Mouse (Mus musculus) embryo, embryonic 10.5 days (tissue): ENCODE data around the gene Tstd2.
A peak's percentile ranks its signal among the peaks of the same experiment; 100 is the strongest.

Experiments used
- DNase-seq: peaks from one replicate; pipeline ENCODE4 v3.0.0-alpha.2; 2015; ENCODE audit warnings: low spot score

Gene Tstd2

GRCm38 (mm10) chr4:46138287-46139222 is at the start of gene Tstd2, which contains the start of gene Ncbp1:
TSS of gene Tstd2 (minus strand) at chr4:46138694.
TSS of gene Ncbp1 (plus strand) at chr4:46138613.
- DNase-seq = peak; percentile 94

GRCm38 (mm10) chr4:46186466-46186865 is 48.0 kb upstream of the Tstd2 start:
- no peak for DNase-seq

GRCm38 (mm10) chr4:46185890-46186289 is 47.4 kb upstream of the Tstd2 start:
- DNase-seq = no peak

GRCm38 (mm10) chr4:46185423-46185822 is 46.9 kb upstream of the Tstd2 start:
- no peak for DNase-seq

- DNase-seq = no peak
Measured at GRCm38 (mm10) chr4:46182181-46182580, 43.7 kb upstream of the Tstd2 start.

- DNase-seq = peak; percentile 53
Measured at GRCm38 (mm10) chr4:46181168-46181567, 42.7 kb upstream of the Tstd2 start.

GRCm38 (mm10) chr4:46177496-46177895 is 39.0 kb upstream of the Tstd2 start:
- DNase-seq = no peak

GRCm38 (mm10) chr4:46177018-46177417 is 38.5 kb upstream of the Tstd2 start:
- no peak for DNase-seq

GRCm38 (mm10) chr4:46176313-46176712 is 37.8 kb upstream of the Tstd2 start:
- DNase-seq = no peak

- DNase-seq = no peak
Measured at GRCm38 (mm10) chr4:46171761-46172160, 33.3 kb upstream of the Tstd2 start.

- no peak for DNase-seq
Measured at GRCm38 (mm10) chr4:46165831-46166230, 27.3 kb upstream of the Tstd2 start.

GRCm38 (mm10) chr4:46164027-46164426 is 25.5 kb upstream of the Tstd2 start:
- no peak for DNase-seq

GRCm38 (mm10) chr4:46151903-46152544 is 13.5 kb upstream of the Tstd2 start:
- DNase-seq = no peak

GRCm38 (mm10) chr4:46146881-46147280 is 8.4 kb upstream of the Tstd2 start:
- no peak for DNase-seq

GRCm38 (mm10) chr4:46144323-46144722 is 5.8 kb upstream of the Tstd2 start:
- DNase-seq = peak; percentile 21

- peak; percentile 64 for DNase-seq
Measured at GRCm38 (mm10) chr4:46137629-46138286, 736 bp downstream of the Tstd2 start.

- no peak for DNase-seq
Measured at GRCm38 (mm10) chr4:46131791-46132190, 6.7 kb downstream of the Tstd2 start.

- peak; percentile 76 for DNase-seq
Measured at GRCm38 (mm10) chr4:46130221-46130620, 8.3 kb downstream of the Tstd2 start.

GRCm38 (mm10) chr4:46129311-46130004 is 9.0 kb downstream of the Tstd2 start:
- no peak for DNase-seq

GRCm38 (mm10) chr4:46126541-46126940 is 12.0 kb downstream of the Tstd2 start:
- DNase-seq = peak; percentile 83

- DNase-seq = no peak
Measured at GRCm38 (mm10) chr4:46123358-46123757, 15.1 kb downstream of the Tstd2 start.

GRCm38 (mm10) chr4:46120767-46121166 is 17.7 kb downstream of the Tstd2 start:
- DNase-seq = no peak
